Mouse (Mus musculus): ENCODE measurements around the gene Calcrl.

The Calcrl gene

DNA sequence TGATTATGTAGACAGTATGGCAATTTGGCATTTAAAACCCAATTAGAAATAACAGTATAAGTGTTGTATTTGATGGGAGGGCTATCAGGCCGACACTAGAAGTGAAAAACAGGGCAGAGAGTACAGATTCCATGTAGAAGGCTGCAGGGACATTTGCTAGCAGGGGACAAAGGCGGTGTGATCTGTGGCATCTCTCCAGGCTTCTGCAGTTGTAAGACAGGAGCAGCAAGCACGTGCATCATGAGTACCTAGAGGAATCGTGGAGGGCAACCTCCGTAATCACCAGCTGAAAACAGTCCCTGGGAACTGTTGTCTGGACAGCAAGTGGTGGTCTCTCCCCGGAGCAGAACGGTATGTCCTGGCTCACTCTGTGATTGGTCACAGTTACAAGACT is 37.2 kb downstream of the Calcrl start:
- DNase-seq = no peak

DNA sequence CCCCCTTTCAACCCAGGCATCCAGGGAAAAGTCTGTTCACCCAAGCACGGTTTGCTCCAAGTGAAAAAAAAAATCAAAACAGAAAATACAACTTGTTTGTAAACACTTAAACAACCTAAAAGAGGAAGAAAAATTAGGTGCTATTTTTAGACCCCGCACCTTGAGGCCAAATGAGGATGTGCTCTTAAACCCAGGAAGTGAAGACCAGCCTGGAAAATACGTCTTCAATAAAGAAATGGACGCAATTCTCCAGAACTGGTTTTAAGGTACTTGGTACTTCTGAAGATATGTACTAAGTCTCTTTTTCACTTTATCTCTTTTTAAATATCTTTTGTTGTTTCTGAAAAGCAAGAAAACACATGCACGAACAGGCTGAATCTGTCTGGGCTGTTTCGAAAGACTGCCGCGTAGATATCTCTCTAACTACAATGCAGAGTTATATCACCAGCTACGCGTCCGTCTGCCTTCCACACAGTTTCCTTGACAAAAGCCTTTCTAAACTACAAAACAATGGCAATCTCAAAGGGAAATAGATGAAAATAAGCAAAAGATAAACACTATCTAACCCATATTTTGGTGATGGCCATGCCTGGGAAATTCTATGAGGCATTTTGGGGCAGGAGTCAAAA is 37.7 kb downstream of the Calcrl start:
- DNase-seq = no peak

DNA sequence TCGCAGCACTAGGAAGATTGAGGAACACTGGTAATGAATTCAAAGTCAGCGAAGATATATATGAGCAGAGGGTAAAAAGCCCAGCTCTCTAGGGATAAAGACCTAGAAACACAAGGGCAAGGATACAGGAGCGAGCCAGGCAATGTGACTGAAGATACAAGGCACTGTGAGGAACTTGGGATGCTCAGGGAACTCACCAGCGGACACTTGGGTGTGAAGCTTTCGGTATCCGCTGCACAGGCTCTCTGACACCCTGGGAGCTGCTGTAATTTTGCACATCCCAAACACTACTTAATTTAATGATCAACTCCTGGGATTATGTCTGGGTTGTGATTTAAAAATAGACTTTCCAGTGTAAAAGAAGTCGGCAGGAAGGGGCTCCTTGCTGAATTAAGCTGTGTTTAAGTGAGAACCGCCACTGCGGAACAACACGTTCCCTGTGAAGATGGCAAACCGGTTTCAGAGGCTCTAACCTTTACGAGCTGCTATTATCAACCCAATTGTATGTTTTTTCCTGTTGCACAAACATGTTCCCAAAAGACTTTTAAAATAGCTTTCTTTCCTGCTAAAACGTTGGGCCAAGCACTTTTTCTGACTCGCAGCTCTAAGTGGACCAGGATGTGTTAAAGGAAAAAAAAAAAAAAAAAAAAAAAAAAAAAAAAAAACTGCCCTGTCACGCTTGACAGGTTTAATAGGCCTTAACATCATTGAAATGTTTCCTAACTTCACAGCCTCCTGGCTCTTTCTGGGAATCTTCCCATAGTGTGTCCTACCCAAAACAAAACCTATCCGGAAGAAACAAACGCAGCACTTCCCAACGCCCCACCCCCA is 38.4 kb downstream of the Calcrl start:
- peak; percentile 27 to 46 for DNase-seq

DNA sequence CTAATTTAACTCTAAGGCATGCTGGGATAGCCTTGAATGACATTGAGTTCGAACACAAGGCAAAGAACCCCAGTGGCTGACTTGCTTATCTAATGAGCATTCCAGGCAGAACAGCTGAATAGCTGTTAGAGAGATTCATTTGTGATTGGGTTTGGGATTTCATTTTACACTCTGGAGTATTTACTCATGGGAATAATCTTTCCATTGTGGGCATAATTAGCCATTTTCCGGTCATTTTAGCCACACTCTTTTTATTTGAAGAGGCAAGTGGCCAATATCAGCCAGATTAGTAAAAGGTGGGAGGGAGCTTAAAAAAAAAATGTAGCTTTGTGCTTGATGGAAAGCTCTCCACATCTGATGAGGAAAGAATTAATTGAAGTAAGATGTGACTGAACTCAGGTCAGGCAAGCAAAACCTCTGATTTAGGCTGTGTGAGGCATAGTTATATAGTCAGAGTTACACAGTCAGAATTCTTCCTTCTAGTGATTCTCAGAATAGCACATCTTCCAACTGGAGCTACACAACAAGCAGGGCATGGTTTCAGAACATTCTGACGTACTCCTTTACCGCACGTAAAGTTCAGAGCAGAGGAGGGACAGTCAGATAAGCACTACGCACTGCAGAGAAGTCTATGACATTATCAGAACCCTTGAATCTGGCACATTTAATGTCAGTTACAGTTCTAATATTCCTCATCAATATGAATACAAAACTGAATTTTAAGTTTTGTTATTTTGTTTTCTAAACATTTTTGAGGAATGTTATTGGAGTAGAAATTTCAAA is 40.1 kb downstream of the Calcrl start:
- no peak for DNase-seq

DNA sequence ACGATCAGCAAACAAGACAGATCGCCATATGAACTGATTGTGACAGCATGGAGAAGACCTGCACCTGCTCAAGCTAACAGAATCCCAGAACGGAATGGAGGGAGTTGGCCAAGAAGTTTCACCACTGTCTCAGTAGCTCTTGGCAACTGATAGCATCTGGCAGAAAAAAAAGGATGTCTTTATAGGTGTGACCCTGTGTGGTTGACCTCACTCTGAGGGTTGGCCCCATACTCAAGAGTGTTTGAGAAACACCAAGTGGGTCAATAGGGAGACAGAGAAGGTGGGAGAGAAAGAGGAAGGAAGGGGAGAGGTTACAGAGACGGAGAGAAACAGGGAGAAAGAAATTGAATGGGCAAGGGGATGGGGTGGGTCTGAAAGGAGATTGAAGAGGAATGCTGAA is 41.4 kb downstream of the Calcrl start:
- no peak for DNase-seq

DNA sequence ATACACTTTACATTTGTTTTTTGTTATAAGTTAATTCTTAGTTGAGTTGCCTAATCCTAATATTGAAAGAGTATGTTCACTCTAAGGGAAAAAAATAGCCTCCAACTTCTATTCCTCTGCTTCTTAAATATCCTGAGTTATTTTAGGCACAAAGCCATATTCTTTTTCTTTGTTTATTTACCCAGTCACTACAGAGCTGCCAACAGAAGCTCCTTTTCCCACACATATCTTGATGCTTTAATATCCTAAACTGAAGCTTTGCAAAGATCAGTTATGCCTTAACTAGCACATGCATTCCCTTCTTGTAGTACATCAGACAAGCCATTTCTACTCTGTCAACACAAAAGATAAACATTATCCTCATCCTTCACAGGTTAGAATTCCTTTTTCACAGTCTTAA is 42.7 kb downstream of the Calcrl start:
- no peak for DNase-seq

DNA sequence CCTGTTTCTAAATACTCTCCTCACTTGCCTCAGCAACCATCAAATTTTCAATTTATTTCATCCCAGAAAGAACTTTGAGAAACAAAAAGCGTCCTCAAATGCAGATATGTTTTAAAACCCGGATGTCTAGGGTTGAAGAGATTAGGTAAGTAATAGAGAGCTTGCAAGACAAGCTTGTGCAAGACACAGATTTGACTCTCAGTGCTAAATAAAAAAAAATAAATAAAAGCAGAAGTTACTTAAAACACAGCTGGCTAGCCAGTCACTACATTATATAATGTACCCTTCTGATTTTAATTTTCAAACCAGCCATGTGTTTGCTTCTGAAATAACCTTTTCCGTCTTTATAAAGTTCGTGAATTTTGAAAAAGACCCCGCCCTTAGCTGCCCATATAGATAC is 43.2 kb downstream of the Calcrl start:
- no peak for DNase-seq

DNA sequence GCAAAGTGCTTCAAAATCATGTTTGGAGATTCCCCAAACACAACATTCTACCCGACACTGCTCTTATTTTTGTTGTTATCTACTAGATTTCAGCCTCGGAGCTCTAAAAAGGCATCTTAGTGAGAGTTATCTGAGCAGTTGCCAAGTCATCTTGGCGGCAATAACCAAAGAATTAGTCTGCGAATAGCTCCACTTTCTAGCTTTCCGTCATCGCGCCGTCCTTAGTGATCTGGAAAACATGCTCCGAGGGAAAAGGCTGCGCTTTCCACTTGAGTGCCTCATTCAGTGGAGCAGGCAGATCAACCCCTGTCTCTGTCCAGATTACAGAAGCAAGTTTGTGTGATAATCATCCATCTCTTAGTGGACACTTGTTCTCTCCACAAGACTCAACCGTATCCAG is 44.4 kb downstream of the Calcrl start:
- DNase-seq = peak; percentile 18 to 37

DNA sequence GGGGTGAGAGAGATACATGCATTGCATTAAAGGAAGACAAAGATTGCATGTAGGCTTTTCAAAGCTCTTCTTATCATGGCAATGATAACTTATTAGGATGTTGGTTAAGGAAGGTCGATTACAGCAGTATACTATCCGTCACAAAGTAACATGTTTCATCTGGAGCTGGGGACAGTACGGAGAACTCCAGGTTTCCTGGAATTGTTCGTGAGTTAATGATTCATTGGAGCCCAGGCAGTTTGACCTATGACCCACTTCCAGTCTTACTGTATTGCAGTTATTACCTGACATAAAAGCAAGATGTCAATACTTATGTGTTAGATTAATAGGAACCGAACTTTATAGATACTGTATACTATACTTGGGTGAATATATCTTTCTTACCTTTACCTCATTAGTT is 46.5 kb downstream of the Calcrl start:
- peak; percentile 50 to 63 for DNase-seq

DNA sequence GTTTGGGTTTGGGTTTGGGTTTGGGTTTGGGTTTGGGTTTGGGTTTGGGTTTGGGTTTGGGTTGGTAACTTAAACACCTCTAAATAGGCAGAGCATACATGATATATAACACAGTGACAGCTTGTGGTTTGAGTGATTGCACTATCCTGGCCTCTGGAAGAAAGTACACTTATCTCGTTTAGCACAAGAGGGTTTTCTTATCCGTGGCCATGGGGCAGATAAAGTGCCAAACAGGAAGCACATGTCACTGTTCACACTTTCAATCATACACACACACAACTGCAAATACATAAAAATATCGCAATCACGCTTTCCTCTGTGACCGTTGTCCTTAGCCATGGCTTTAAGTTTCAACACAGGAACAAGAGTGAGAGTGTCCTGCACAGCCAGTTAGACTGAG is 56.0 kb downstream of the Calcrl start:
- no peak for DNase-seq

DNA sequence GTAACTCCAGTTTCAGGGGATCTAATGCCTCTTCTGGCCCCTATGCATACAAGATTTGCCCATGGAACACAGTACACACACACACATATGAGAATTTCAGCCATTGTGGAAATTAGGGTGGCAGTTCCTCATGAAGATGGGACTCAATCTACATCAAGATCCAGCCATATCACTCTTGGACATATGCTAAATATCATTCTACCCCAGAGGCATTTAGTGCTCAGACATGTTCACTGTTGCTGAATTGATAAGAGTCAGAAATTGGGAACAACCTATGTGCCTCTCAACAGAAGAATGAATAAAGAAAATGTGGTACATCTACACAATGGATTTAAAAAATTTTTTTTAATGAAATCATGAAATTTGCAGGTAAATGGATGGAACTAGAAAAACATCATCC is 58.5 kb downstream of the Calcrl start:
- DNase-seq = no peak

DNA sequence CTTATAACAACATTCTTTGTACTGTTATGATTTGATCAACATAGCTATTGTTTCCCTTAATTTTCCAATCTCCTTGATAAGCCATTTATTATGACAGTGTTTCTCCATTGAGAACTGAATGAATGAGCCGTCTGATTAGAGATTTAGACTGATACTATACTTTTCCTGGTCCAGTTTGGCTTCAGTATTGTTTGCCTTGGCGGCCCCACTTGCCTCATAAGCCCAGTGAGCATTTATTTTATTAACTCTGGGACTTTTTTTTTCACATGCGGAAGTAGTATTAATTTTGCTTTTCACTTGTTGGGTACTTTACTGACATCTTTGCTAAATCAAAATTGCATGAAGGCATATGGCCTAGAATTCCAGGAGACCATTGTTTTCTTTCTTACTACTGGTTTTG is 59.9 kb downstream of the Calcrl start:
- DNase-seq = no peak

DNA sequence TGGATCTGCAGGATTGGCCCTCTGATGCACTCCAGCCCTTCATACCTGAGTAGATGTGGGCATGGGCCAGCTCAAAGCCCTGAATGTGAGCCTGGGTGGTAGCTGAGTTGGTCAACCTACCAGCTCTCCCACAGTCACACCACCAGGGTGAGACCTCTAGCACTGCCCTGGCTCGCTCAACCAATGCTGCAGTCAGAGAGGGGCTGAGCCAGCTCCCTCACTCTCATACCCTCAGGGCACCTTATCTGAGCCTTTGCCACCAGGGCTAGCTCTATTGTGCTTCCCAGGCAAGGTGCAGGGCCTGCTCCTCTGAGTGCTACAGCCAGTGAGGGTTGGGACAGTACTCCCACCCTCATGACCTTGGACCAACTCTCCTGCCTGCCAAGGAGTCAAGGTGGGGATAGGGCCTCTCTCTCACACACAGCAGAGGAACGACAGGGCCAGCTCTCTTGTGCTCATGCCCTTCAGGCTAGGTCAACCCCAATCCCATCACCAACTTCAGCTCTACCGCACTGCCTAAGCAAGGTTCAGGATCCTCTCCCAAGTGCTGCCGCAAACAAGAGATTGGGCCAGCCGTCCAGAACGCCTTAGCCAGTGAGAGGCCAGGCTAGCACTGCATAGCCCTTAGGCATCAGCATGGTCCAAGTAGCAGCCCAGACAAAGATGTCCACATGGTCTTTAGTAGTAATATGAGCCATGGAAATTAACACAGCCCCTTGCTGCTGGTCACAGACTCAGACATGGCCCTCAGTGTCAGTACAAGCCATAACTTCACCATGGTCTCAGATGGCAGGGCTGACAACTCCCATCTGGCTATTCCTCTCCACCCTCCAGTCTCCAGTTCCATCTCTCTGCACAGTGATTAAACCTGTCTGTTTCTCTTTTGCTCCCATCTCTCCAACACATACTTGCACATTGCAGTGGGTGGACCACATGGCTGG is 62.2 kb downstream of the Calcrl start:
- no peak for DNase-seq

DNA sequence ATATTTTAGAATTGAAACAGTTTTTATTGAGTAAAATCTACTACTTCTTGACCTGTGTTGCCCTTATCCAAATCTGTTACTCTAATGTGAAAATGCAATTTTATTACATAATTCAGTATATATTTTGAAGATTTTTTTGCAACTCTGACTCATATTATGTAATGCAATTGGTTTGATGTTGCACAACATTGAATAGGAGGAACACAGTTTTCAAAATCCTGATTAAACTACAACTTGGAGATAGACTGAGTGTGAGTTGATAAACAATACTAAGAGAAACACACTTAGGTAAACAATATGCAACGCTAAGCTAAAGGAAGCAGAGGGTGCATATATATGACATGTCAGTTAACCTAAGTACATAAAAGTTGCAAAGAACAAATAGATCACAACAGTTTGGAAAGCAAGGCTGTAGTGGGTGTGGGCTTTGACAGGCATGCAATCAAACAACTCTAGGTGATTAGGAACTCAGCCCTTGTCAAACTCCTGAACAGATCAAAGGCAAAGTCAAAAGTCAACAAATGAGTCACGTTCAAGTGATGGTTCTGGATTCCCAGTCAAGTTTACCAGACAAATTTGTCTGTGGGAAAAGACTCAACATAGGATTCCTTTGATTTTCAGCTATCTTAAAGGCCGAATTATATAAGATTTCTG is 66.4 kb downstream of the Calcrl start:
- no peak for DNase-seq

DNA sequence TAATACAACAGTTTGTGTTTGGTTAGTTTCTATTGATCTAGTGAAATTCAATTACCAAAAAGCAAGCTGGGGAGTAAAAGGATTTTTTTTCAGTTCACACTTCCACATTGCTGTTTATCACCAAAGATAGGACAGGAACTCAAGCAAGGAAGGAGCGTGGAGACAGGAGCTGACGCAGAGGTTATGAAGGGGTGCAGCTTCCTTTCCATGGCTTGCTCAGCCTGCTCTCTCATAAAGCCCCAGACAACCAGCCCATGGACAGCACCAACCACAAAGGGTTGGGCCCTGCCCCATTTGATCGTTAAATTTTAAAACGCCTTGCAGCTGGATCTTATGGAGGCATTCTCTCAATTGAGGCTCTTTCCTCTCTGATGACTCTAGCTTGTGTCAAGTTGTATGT is 69.9 kb downstream of the Calcrl start:
- DNase-seq = no peak

DNA sequence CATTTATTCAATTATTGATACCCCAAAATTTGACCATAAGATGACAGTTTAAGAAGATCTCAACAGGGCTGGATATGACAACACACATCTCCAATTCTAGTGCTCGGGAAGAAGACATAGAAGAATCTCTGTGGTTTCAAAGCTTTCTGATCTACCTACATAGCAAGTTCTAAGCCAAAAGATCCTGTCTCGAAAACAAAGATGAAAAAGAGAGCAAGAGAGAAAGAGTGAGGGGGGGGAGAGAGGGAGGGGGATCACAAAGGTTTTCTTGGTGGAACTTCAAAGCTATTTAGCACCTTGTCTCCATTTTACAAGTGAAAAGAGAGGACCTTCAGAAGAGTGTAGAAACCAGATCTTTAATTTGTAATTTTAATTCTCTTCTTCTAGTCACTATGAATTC is 77.8 kb downstream of the Calcrl start:
- no peak for DNase-seq

DNA sequence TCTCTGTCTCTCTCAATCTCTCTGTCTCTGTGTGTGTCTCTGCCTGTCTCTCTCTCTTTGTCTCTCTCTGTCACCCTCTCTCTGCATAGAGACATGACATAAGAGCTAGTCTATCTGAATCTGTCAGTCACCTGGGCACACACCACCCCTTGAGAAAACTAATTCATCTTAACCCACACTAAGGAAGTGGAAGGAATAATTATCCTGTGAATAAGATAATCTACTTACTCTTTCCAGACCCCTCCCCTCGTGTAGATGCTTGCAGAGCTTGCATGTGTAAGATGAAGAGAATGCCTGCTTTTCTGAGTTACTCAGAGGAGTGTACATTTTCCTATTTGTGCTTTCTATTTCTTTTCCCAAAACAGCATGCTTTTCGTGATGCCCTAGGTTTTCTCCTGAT is 81.5 kb downstream of the Calcrl start:
- DNase-seq = no peak

DNA sequence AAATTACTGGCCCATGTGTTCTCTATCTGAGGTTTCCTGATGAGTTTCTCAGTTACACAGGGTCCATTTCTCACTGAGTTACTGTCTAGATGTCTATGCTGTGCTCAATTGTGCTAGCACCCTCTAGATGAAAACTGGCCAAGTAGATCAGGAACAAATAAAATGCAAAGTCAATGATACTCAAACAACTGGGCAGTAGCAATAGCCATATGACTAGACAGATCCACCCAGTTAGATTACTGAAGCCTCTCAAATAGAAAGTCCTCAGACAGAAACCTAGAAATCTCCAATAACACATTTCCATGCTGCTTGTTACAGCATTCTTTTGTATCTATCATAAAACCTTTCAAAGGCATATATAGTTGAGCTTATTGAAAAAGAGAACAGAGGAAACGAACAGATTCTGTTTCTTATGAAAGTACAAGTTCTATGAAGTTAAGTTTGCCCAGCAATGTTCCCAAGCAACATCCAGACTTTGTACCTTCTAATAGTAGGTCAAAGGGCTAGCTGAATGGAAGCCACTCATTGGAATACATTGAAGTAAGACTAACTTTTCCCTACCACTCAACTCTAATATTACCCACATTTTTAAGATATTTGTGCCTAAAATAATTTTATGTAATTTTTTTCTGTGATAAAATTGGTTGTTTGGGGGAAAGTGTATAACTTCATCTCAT is 87.3 kb downstream of the Calcrl start:
- DNase-seq = peak in 1 of 2 experiments; percentile 6

DNA sequence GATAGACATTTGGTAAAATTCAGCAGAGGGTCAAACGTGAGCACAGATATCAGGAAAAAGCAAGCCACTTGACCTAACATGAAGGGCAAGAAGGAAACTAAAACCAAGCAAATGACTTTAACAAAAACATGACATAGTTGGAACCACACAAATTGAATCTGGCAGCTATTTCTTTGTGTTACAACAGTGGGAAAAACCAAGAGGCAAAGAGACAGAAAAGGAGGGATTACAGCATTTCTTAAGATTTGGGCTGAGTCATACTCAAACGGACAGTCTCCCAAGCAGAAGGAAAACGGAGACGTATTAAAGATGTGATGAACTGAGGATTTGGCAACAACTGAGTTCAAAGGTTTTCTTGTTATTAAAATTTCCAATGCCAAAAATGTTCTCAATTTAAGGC is 88.9 kb downstream of the Calcrl start:
- no peak for DNase-seq

DNA sequence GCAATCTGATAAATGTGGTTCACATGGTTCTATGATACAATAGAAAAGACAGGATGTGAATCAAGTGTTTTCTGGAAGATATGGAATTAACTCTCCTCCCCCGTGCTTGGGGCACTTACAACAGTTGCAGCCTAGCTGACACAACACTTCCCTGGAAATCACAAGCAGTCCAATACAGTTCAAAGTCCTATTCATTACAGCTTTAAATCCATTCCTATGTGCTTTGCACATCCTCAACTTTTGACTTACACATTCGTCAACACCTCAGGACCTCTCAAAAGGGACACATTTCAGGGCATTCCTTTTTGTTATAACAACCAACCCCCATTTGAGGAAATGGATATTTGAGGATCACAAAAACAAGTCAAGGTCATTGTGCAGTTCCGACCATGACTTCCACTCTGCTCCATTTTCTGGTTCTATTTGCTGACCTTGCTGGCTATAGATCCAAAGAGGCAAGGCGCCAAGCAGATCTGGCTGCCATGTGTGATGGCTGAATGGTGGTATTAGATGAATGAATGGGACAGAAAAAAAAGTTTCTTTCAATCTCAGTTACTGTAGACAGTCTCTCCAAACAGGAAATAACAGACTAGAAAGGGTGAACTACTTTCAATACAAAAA is 108.9 kb downstream of the Calcrl start:
- DNase-seq = no peak

DNA sequence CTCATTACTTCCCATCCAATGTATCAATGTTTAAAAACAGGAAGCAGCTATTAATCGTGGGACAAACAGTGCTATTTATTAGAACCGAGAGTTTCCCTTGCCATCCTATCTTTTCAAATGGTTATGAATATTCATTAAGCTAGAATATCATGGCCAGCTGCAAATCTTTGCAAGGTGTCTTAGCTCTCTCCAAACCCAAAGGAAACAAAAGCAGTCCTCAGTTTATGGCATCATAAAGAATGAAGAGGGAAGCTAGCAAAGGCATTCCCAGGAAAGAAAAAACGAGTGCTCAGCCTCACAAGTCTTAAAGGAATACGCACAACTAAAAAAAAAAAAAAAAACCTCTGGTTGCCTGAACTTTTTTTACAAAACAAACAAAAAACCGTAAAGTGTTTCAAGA is 128.7 kb downstream of the Calcrl start:
- DNase-seq = no peak

All from kidney, adult 8-10 months (tissue).